Mouse (Mus musculus) effector memory CD4-positive, alpha-beta T cell, adult 5 months (primary cell): ENCODE data around the gene Gm6205. TPM values are rescaled to one million over a fixed set of nuclear protein-coding genes. Genes with fewer than 3 reads are reported as not detected.

Experiments
- polyA plus RNA-seq: library from polyadenylated mRNA; unstranded; fragments of 100-300 nt; shearing (Covaris generic); gene quantifications from one replicate; pipeline ENCODE4 v1.2.1, GENCODE M21; 2017

Gene Gm6205
- polyA plus RNA-seq: not detected

GRCm38 (mm10) chr5:94648082-94648481 is at the start of gene Gm6205:
Gene Gm6205 (plus strand): TSS chr5:94648382.

GRCm38 (mm10) chr5:94616242-94616641 is 31.9 kb upstream of the Gm6205 start, which contains the start of gene Gm3147:
Gene Gm3147 (minus strand): TSS chr5:94616342.

GRCm38 (mm10) chr5:94623679-94624078 is 24.5 kb upstream of the Gm6205 start, which contains the start of gene Gm6509:
Gene Gm6509 (plus strand): TSS chr5:94623979.

Other genes with a start within 250 kb of the Gm6205 start
- gene Gm7682, start 202.6 kb upstream of the Gm6205 start, polyA plus RNA-seq: not detected
- gene Gm3139, start 122.1 kb upstream of the Gm6205 start, polyA plus RNA-seq: 0.69 TPM
- gene Gm3147, start 32.0 kb upstream of the Gm6205 start, polyA plus RNA-seq: not detected
- not detected for gene Gm6509, start 24.4 kb upstream of the Gm6205 start, polyA plus RNA-seq
- not detected for gene Gm3183, start 217.1 kb downstream of the Gm6205 start, polyA plus RNA-seq